Mouse (Mus musculus) myocyte (in vitro differentiated cells): ENCODE data around the gene Gm13084.

ENCODE experiments used
- CEBPB ChIP-seq: IDR thresholded peaks from 2 replicates; pipeline ENCODE4 v1.6.1; 2011; ENCODE audit warnings: mild to moderate bottlenecking, moderate library complexity; ENCODE audit not compliant: poor library complexity, insufficient read depth, severe bottlenecking
- E2F4 ChIP-seq: IDR thresholded peaks from one replicate; pipeline ENCODE4 v1.6.1; 2011; ENCODE audit warnings: mild to moderate bottlenecking, control low read depth, moderate library complexity; ENCODE audit not compliant: insufficient read depth
- MAX ChIP-seq: IDR thresholded peaks from one replicate; pipeline ENCODE4 v1.6.1; 2011; ENCODE audit warnings: low read depth, mild to moderate bottlenecking, control low read depth
- MYOD1 ChIP-seq, 3 experiments: IDR thresholded peaks; one replicate each; pipeline ENCODE4 v1.6.1; 2011; ENCODE audit warnings: control low read depth in 2 of 3, low read depth in 2 of 3, mild to moderate bottlenecking in 2 of 3, moderate library complexity in 1 of 3; ENCODE audit not compliant: insufficient read length in 2 of 3, control insufficient read depth in 1 of 3
- POLR2A ChIP-seq: IDR thresholded peaks from one replicate; pipeline ENCODE4 v1.6.1; 2011; ENCODE audit warnings: low read depth, mild to moderate bottlenecking, control low read depth, moderate library complexity; ENCODE audit not compliant: insufficient read length
- POLR2AphosphoS2 ChIP-seq: IDR thresholded peaks from one replicate; pipeline ENCODE4 v1.6.1; 2011; ENCODE audit warnings: low read depth, control low read depth; ENCODE audit not compliant: insufficient read length
- TCF12 ChIP-seq: IDR thresholded peaks from one replicate; pipeline ENCODE4 v1.6.1; 2011; ENCODE audit warnings: mild to moderate bottlenecking, control low read depth; ENCODE audit not compliant: poor library complexity, insufficient read depth, severe bottlenecking
- TCF3 ChIP-seq: IDR thresholded peaks from one replicate; pipeline ENCODE4 v1.6.1; 2011; ENCODE audit warnings: low read depth, control low read depth; ENCODE audit not compliant: insufficient read length
- USF1 ChIP-seq: IDR thresholded peaks from one replicate; pipeline ENCODE4 v1.6.1; 2011; ENCODE audit warnings: low read depth, mild to moderate bottlenecking, control low read depth, moderate library complexity

DNA sequence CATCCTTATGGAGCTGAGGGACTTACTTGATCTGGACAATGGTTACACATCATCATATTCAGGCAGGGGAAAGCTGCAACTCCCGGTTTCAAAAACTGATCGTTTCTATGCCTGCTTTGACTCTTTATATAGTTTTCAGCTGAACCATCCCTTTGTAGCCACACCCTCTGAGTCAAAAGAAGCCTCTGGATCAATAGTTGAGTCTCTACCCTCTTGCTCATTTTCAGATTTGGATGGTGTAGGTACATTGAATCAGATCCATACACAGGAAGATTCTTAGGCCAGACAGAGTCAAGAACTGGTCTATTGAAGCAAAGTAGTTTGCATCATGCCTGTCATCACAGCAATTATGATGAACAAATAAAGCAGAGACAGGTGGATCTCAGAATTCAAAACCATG lies at the start of gene Gm13084:
- TF ChIP-seq POLR2A = no peak
- no peak for TF ChIP-seq MYOD1 (IDR thresholded peaks at IDR 0.05; ENCODE audit: control insufficient read depth in 1 of 3, insufficient read length in 2 of 3, low read depth in 2 of 3)
- TF ChIP-seq TCF12 = no peak
- TF ChIP-seq MAX = no peak
- TF ChIP-seq USF1 = no peak
- TF ChIP-seq E2F4 = no peak
- TF ChIP-seq TCF3 = no peak
- TF ChIP-seq POLR2AphosphoS2 = no peak
- TF ChIP-seq CEBPB = no peak
